Mouse (Mus musculus) heart, embryonic 13.5 days (tissue): Measurements from ENCODE around the gene Uqcrq. TPM values are rescaled to one million over a fixed set of nuclear protein-coding genes. Genes with fewer than 3 reads are reported as not detected.

ENCODE experiments used
- ATAC-seq: fragments of 200-750 bp; cut with Nextera tagmentation; 2 replicates; pipeline ENCODE4 v1.8.0; 2017; ENCODE audit warnings: moderate TSS enrichment; ENCODE audit not compliant: insufficient number of reproducible peaks, low FRiP score, low TSS enrichment; ENCODE audit errors: extremely low read depth
- H3K27ac ChIP-seq: fragments of 300-500 bp; sonication (generic); replicated peaks from 2 replicates; pipeline ENCODE4 v1.5.1; 2015; ENCODE audit warnings: moderate library complexity, mild to moderate bottlenecking, inconsistent platforms
- H3K27me3 ChIP-seq: fragments of 300-500 bp; sonication (generic); replicated peaks from 2 replicates; pipeline ENCODE4 v1.6.1; 2015; ENCODE audit warnings: mild to moderate bottlenecking, inconsistent platforms
- H3K36me3 ChIP-seq: fragments of 300-500 bp; sonication (generic); 2 replicates; pipeline ENCODE4 v1.6.1; 2015; ENCODE audit warnings: mild to moderate bottlenecking, inconsistent platforms
- H3K4me1 ChIP-seq: fragments of 300-500 bp; sonication (generic); 2 replicates; pipeline ENCODE4 v1.6.1; 2015; ENCODE audit warnings: inconsistent platforms
- H3K4me2 ChIP-seq: fragments of 300-500 bp; sonication (generic); 2 replicates; pipeline ENCODE4 v1.6.1; 2015; ENCODE audit warnings: inconsistent platforms, mild to moderate bottlenecking, moderate library complexity
- H3K4me3 ChIP-seq: fragments of 300-500 bp; sonication (generic); 2 replicates; pipeline ENCODE4 v1.5.1; 2015; ENCODE audit warnings: moderate library complexity, mild to moderate bottlenecking, inconsistent platforms
- H3K9ac ChIP-seq: fragments of 300-500 bp; sonication (generic); 2 replicates; pipeline ENCODE4 v1.6.1; 2015; ENCODE audit warnings: inconsistent platforms, mild to moderate bottlenecking, moderate library complexity
- H3K9me3 ChIP-seq: fragments of 300-500 bp; sonication (generic); 2 replicates; pipeline ENCODE4 v1.6.1; 2016; ENCODE audit warnings: inconsistent platforms
- WGBS: fragments of 180-500 bp; shearing (Covaris S2); methylation state at CpG from one replicate; pipeline ENCODE4 v1.1.7; 2015; ENCODE audit warnings: mixed read lengths; 5-methylcytosine and 5-hydroxymethylcytosine counted together
- polyA plus RNA-seq: library from polyadenylated mRNA; unstranded; fragments of >200 nt; fragmentation: Nextera tagmentation; extraction: Ambion mirVana; gene quantifications from 2 replicates; pipeline ENCODE4 v1.2.1, GENCODE M21; 2015

Uqcrq gene
- 1,048 and 1,267 TPM in 2 replicates for polyA plus RNA-seq

GRCm38 (mm10) chr11:53430670-53431346 is at the start of gene Uqcrq, which contains the start of gene Gdf9:
Gene Uqcrq, minus strand, starts transcription at chr11:53430831.
Gene Gdf9, plus strand, starts transcription at chr11:53431023.
- Histone ChIP-seq H3K4me3 (peak within 1 kb of the TSS; percentile 69), H3K36me3 (peaks cover 16% of the 10 kb centered on the region), H3K4me2 (peak within 1 kb of the TSS; percentile 74), H3K27me3 (no peaks in the 10 kb centered on the region), H3K27ac (peak within 1 kb of the TSS; percentile 88), H3K4me1 (peaks cover 23% of the 10 kb centered on the region), H3K9ac (peak within 1 kb of the TSS; percentile 94), H3K9me3 (no peaks in the 10 kb centered on the region)
- ATAC-seq, result peak; percentile 93
- under 1% methylated on average over 44 of the region's 44 CpGs for WGBS

- Histone ChIP-seq H3K4me1 (peaks cover 26% of the 10 kb centered on the region), H3K4me3 (peak within 1 kb of the TSS; percentile 61), H3K4me2 (peak within 1 kb of the TSS; percentile 92), H3K9me3 (no peaks in the 10 kb centered on the region), H3K36me3 (no peaks in the 10 kb centered on the region), H3K27me3 (peaks cover 71% of the 10 kb centered on the region), H3K27ac (no peak within 1 kb of the TSS), H3K9ac (peak within 1 kb of the TSS; percentile 74)
- WGBS, result 3% methylated on average over 40 of the region's 40 CpGs
- no peak for ATAC-seq
Measured at GRCm38 (mm10) chr11:53479783-53480301, 49.2 kb upstream of the Uqcrq start, which contains the start of the genes Gm9945 and Sowaha. Gene Gm9945, plus strand, starts transcription at chr11:53480166. Gene Sowaha, minus strand, starts transcription at chr11:53480274.

GRCm38 (mm10) chr11:53479171-53479782 is 48.6 kb upstream of the Uqcrq start:
- Histone ChIP-seq H3K27me3 (peaks cover 77% of the 10 kb centered on the region), H3K4me3 (peak overlapping the region; percentile 61), H3K9me3 (no peaks in the 10 kb centered on the region), H3K4me1 (peaks cover 26% of the 10 kb centered on the region), H3K4me2 (peak overlapping the region; percentile 92), H3K36me3 (no peaks in the 10 kb centered on the region), H3K9ac (peak overlapping the region; percentile 74), H3K27ac (no peak overlapping the region)
- no peak for ATAC-seq
- WGBS, result 1% methylated on average over 62 of the region's 62 CpGs

GRCm38 (mm10) chr11:53478383-53479170 is 47.9 kb upstream of the Uqcrq start:
- Histone ChIP-seq H3K4me3 (peak overlapping the region; percentile 61), H3K27me3 (peaks cover 84% of the 10 kb centered on the region), H3K9me3 (no peaks in the 10 kb centered on the region), H3K27ac (no peak overlapping the region), H3K9ac (peak overlapping the region; percentile 74), H3K36me3 (no peaks in the 10 kb centered on the region), H3K4me1 (peaks cover 26% of the 10 kb centered on the region), H3K4me2 (peak overlapping the region; percentile 92)
- no peak for ATAC-seq
- 7% methylated on average over 79 of the region's 79 CpGs for WGBS

GRCm38 (mm10) chr11:53477833-53478232 is 47.2 kb upstream of the Uqcrq start:
- H3K4me3 ChIP-seq, result no peak overlapping the region

GRCm38 (mm10) chr11:53475620-53476019 is 45.0 kb upstream of the Uqcrq start:
- Histone ChIP-seq H3K27ac (no peak overlapping the region), H3K4me1 (peaks cover 27% of the 10 kb centered on the region), H3K27me3 (peaks cover 91% of the 10 kb centered on the region), H3K36me3 (no peaks in the 10 kb centered on the region), H3K4me2 (no peak overlapping the region), H3K9ac (no peak overlapping the region), H3K9me3 (no peaks in the 10 kb centered on the region), H3K4me3 (no peak overlapping the region)
- 35% methylated on average over 8 of the region's 8 CpGs for WGBS
- ATAC-seq, result no peak

More at GRCm38 (mm10) chr11:53477833-53478232, 47.2 kb upstream of the Uqcrq start:
- Histone ChIP-seq H3K9me3 (no peaks in the 10 kb centered on the region), H3K4me1 (peaks cover 26% of the 10 kb centered on the region), H3K4me2 (peak overlapping the region; percentile 92; the same call in 1 of the 2 replicates), H3K27ac (no peak overlapping the region), H3K9ac (no peak overlapping the region), H3K27me3 (peaks cover 89% of the 10 kb centered on the region), H3K36me3 (no peaks in the 10 kb centered on the region)
- ATAC-seq, result no peak
- WGBS, result 55% methylated on average over 7 of the region's 7 CpGs

- 70% methylated on average over 3 of the region's 3 CpGs for WGBS
Measured at GRCm38 (mm10) chr11:53472709-53473108, 42.1 kb upstream of the Uqcrq start.

GRCm38 (mm10) chr11:53469968-53470695 is 39.5 kb upstream of the Uqcrq start, which contains the start of gene Gm9837:
Gene Gm9837, minus strand, starts transcription at chr11:53470479.
- Histone ChIP-seq H3K9me3 (no peaks in the 10 kb centered on the region), H3K4me1 (peaks cover 23% of the 10 kb centered on the region), H3K36me3 (no peaks in the 10 kb centered on the region), H3K27me3 (peaks cover 82% of the 10 kb centered on the region), H3K27ac (no peak within 1 kb of the TSS), H3K9ac (peak within 1 kb of the TSS; percentile 40; the same call in 1 of the 2 replicates), H3K4me3 (peak within 1 kb of the TSS; percentile 35), H3K4me2 (peak within 1 kb of the TSS; percentile 65)
- 3% methylated on average over 29 of the region's 29 CpGs for WGBS
- ATAC-seq, result 0 out of 2 replicates have a peak, but pooled peaks have one; percentile 34

More at GRCm38 (mm10) chr11:53472709-53473108, 42.1 kb upstream of the Uqcrq start:
- H3K4me2 ChIP-seq, result no peak overlapping the region
- ATAC-seq, result no peak
- no peak overlapping the region for H3K27ac ChIP-seq
- H3K9ac ChIP-seq, result no peak overlapping the region
- peaks cover 15% of the 10 kb centered on the region for H3K4me1 ChIP-seq
- H3K27me3 ChIP-seq, result peaks cover 82% of the 10 kb centered on the region
- no peak overlapping the region for H3K4me3 ChIP-seq
- no peaks in the 10 kb centered on the region for H3K36me3 ChIP-seq
- no peaks in the 10 kb centered on the region for H3K9me3 ChIP-seq

GRCm38 (mm10) chr11:53469294-53469967 is 38.8 kb upstream of the Uqcrq start:
- Histone ChIP-seq H3K4me3 (peak overlapping the region; percentile 35), H3K9me3 (no peaks in the 10 kb centered on the region), H3K27me3 (peaks cover 82% of the 10 kb centered on the region), H3K27ac (no peak overlapping the region), H3K9ac (no peak overlapping the region), H3K4me1 (peaks cover 23% of the 10 kb centered on the region), H3K4me2 (peak overlapping the region; percentile 65), H3K36me3 (peaks cover 4% of the 10 kb centered on the region; the same call in 1 of the 2 replicates)
- 35% methylated on average over 16 of the region's 16 CpGs for WGBS
- ATAC-seq, result no peak
